Mouse (Mus musculus) MEL (cell line): ENCODE results near the gene Serp2. TPM values are rescaled to one million over a fixed set of nuclear protein-coding genes. Genes with fewer than 3 reads are reported as not detected.

Source experiments
- DNase-seq: peaks from one replicate; pipeline ENCODE4 v3.0.0; 2011; ENCODE audit warnings: low read depth, low spot score
- H3K27ac ChIP-seq: 2 replicates; pipeline ENCODE4 v1.5.1; 2012; ENCODE audit warnings: low read depth, mild to moderate bottlenecking, control low read depth, low read length, moderate library complexity; ENCODE audit not compliant: control insufficient read depth
- H3K27me3 ChIP-seq, 2 experiments: fragments of 150-350 bp in 1 of 2; sonication (generic) in 1 of 2; 2 replicates each; pipeline ENCODE4 v1.6.1; 2012; ENCODE audit warnings: low read length in 2 of 2, mild to moderate bottlenecking in 2 of 2, improper control_type of control experiment in 1 of 2, moderate library complexity in 1 of 2; ENCODE audit not compliant: insufficient read depth in 2 of 2, control insufficient read depth in 1 of 2
- H3K36me3 ChIP-seq, 2 experiments: 2 replicates each; pipeline ENCODE4 v1.6.1; 2012 to 2014; ENCODE audit warnings: low read length in 2 of 2, improper control_type of control experiment in 1 of 2, inconsistent platforms in 1 of 2, mild to moderate bottlenecking in 1 of 2; ENCODE audit not compliant: insufficient read depth in 2 of 2, control insufficient read depth in 1 of 2
- H3K4me1 ChIP-seq, 2 experiments: fragments of 150-350 bp in 1 of 2; sonication (generic) in 1 of 2; 2 replicates each; pipeline ENCODE4 v1.6.1; 2012; ENCODE audit warnings: low read length in 2 of 2, improper control_type of control experiment in 1 of 2, mild to moderate bottlenecking in 1 of 2; ENCODE audit not compliant: insufficient read depth in 2 of 2, control insufficient read depth in 1 of 2
- H3K4me3 ChIP-seq, 2 experiments: fragments of 150-350 bp in 1 of 2; sonication (generic) in 1 of 2; 2 replicates each; pipeline ENCODE4 v1.5.1; 2012; ENCODE audit warnings: low read depth in 2 of 2, low read length in 2 of 2, mild to moderate bottlenecking in 2 of 2, moderate library complexity in 2 of 2, control low read depth in 1 of 2, improper control_type of control experiment in 1 of 2; ENCODE audit not compliant: control insufficient read depth in 1 of 2, insufficient read depth in 1 of 2
- H3K79me2 ChIP-seq: 2 replicates; pipeline ENCODE4 v1.6.1; 2012; ENCODE audit warnings: mild to moderate bottlenecking, low read length, moderate library complexity; ENCODE audit not compliant: control insufficient read depth, poor library complexity, insufficient read depth
- H3K9ac ChIP-seq: 2 replicates; pipeline ENCODE4 v1.6.1; 2012; ENCODE audit warnings: low read depth, mild to moderate bottlenecking, control low read depth, low read length, moderate library complexity; ENCODE audit not compliant: control insufficient read depth, poor library complexity, severe bottlenecking
- H3K9me3 ChIP-seq: fragments of 150-350 bp; sonication (generic); replicated peaks from 2 replicates; pipeline ENCODE4 v1.6.1; 2012; ENCODE audit warnings: mild to moderate bottlenecking, low read length, improper control_type of control experiment, moderate library complexity; ENCODE audit not compliant: insufficient read depth
- CTCF ChIP-seq, 3 experiments: IDR thresholded peaks in 2 of 3; conservative IDR thresholded peaks in 1 of 3; 2 replicates each; pipeline ENCODE4 v1.5.1; 2011 to 2012; ENCODE audit warnings: low read length in 3 of 3, low read depth in 2 of 3, mild to moderate bottlenecking in 2 of 3, improper control_type of control experiment in 1 of 3, inconsistent platforms in 1 of 3, mixed read lengths in 1 of 3, moderate library complexity in 1 of 3; ENCODE audit not compliant: control insufficient read depth in 1 of 3, insufficient read depth in 1 of 3, poor library complexity in 1 of 3, severe bottlenecking in 1 of 3
- ETS1 ChIP-seq: IDR thresholded peaks from 2 replicates; pipeline ENCODE4 v1.6.1; 2012; ENCODE audit warnings: low read depth, mild to moderate bottlenecking, inconsistent platforms, low read length, improper control_type of control experiment, moderate library complexity
- GABPA ChIP-seq: IDR thresholded peaks from 2 replicates; pipeline ENCODE4 v1.6.1; 2012; ENCODE audit warnings: low read depth, mild to moderate bottlenecking, inconsistent platforms, low read length, improper control_type of control experiment, moderate library complexity
- GATA1 ChIP-seq: IDR thresholded peaks from 2 replicates; pipeline ENCODE4 v1.6.1; 2011; ENCODE audit warnings: low read depth, low read length, improper control_type of control experiment
- JUND ChIP-seq: IDR thresholded peaks from 2 replicates; pipeline ENCODE4 v1.6.1; 2011; ENCODE audit warnings: low read depth, mild to moderate bottlenecking, improper control_type of control experiment, low read length
- KAT2A ChIP-seq: conservative IDR thresholded peaks from 2 replicates; pipeline ENCODE4 v1.6.1; 2012; ENCODE audit warnings: low read depth, low read length, improper control_type of control experiment, inconsistent platforms
- MYC ChIP-seq: IDR thresholded peaks from 2 replicates; pipeline ENCODE4 v1.6.1; 2011; ENCODE audit warnings: low read depth, mild to moderate bottlenecking, low read length, improper control_type of control experiment, moderate library complexity
- NELFE ChIP-seq: IDR thresholded peaks from 2 replicates; pipeline ENCODE4 v1.6.1; 2011; ENCODE audit warnings: low read depth, low read length, improper control_type of control experiment
- POLR2A ChIP-seq, 2 experiments: IDR thresholded peaks; 2 replicates each; pipeline ENCODE4 v1.6.1; 2011 to 2012; ENCODE audit warnings: low read length in 2 of 2, mild to moderate bottlenecking in 2 of 2, control low read depth in 1 of 2, improper control_type of control experiment in 1 of 2, low read depth in 1 of 2, moderate library complexity in 1 of 2; ENCODE audit not compliant: control insufficient read depth in 1 of 2, insufficient read depth in 1 of 2, poor library complexity in 1 of 2
- POLR2AphosphoS2 ChIP-seq: IDR thresholded peaks from 2 replicates; pipeline ENCODE4 v1.6.1; 2011; ENCODE audit warnings: low read length, improper control_type of control experiment
- RAD21 ChIP-seq: IDR thresholded peaks from 2 replicates; pipeline ENCODE4 v1.6.1; 2011; ENCODE audit warnings: mild to moderate bottlenecking, low read depth, low read length, improper control_type of control experiment
- SIN3A ChIP-seq: IDR thresholded peaks from 2 replicates; pipeline ENCODE4 v1.6.1; 2012; ENCODE audit warnings: low read length, improper control_type of control experiment, inconsistent platforms
- SMC3 ChIP-seq: IDR thresholded peaks from 2 replicates; pipeline ENCODE4 v1.6.1; 2011; ENCODE audit warnings: low read depth, low read length, improper control_type of control experiment
- UBTF ChIP-seq: IDR thresholded peaks from 2 replicates; pipeline ENCODE4 v1.6.1; 2012; ENCODE audit warnings: low read depth, mild to moderate bottlenecking, inconsistent platforms, low read length, improper control_type of control experiment, moderate library complexity, borderline replicate concordance; ENCODE audit not compliant: insufficient read depth
- ZC3H11A ChIP-seq: IDR thresholded peaks from 2 replicates; pipeline ENCODE4 v1.6.1; 2012; ENCODE audit warnings: low read depth, mild to moderate bottlenecking, inconsistent platforms, low read length, improper control_type of control experiment
- ZKSCAN1 ChIP-seq: IDR thresholded peaks from 2 replicates; pipeline ENCODE4 v1.6.1; 2012; ENCODE audit warnings: low read depth, mild to moderate bottlenecking, inconsistent platforms, low read length, improper control_type of control experiment, moderate library complexity
- ZMIZ1 ChIP-seq: IDR thresholded peaks from 2 replicates; pipeline ENCODE4 v1.6.1; 2012; ENCODE audit warnings: low read depth, mild to moderate bottlenecking, inconsistent platforms, low read length, improper control_type of control experiment, moderate library complexity
- ZNF384 ChIP-seq: IDR thresholded peaks from 2 replicates; pipeline ENCODE4 v1.6.1; 2012; ENCODE audit warnings: low read depth, mild to moderate bottlenecking, inconsistent platforms, low read length, improper control_type of control experiment
- polyA plus RNA-seq, 2 experiments: library from polyadenylated mRNA; stranded (reverse) in 1 of 2; unstranded in 1 of 2; fragments of >175 nt in 1 of 2; fragments of >200 nt in 1 of 2; gene quantifications; 2 replicates each; pipeline versions ENCODE4 v1.2.1 to v1.2.4; 2012; ENCODE audit warnings: low replicate concordance in 2 of 2, low read depth in 1 of 2; ENCODE audit not compliant: insufficient read length in 2 of 2, insufficient read depth in 1 of 2, missing spikeins in 1 of 2
- total RNA-seq: library from RNA; depleted of rRNA; stranded (reverse); fragments of 300-350 nt; gene quantifications from 2 replicates; pipeline ENCODE4 v1.2.3, GENCODE M21; 2012

Gene Serp2
- total and polyA plus RNA-seq, 3 experiments, result 0.42 to 0.56 TPM; not detected in 1

- peak; percentile 93 for TF ChIP-seq GATA1
- peak; percentile 83 for TF ChIP-seq SIN3A
- TF ChIP-seq POLR2A (IDR thresholded peaks at IDR 0.05; ENCODE audit: control insufficient read depth in 1 of 2, insufficient read depth in 1 of 2, low read depth in 1 of 2, low read length in 2 of 2, poor library complexity in 1 of 2), result peak in 1 of 2 experiments; percentile 36; a peak in 1 of 4 replicates
- no peak for TF ChIP-seq SMC3
Observed at GRCm38 (mm10) chr14:76569271-76569961, 12.7 kb upstream of the Serp2 start (continued).

GRCm38 (mm10) chr14:76568548-76568947, 11.9 kb upstream of the Serp2 start:
- Histone ChIP-seq H3K9me3 (no peaks in the 10 kb centered on the region), H3K79me2 (no peaks in the 10 kb centered on the region), H3K27me3 (no peaks in the 10 kb centered on the region), H3K4me3 (no peak overlapping the region), H3K27ac (no peak overlapping the region), H3K9ac (no peak overlapping the region), H3K4me1 (peaks cover 18 to 21% of the 10 kb centered on the region in 2 experiments), H3K36me3 (peaks cover 0 to 15% of the 10 kb centered on the region in 2 experiments; a peak in 2 of 4 replicates)
- TF ChIP-seq MYC (no peak), SMC3 (no peak), UBTF (no peak), ZKSCAN1 (no peak), ZC3H11A (no peak), NELFE (no peak), JUND (no peak), POLR2AphosphoS2 (no peak), ZNF384 (no peak), SIN3A (no peak), CTCF (IDR thresholded peaks at IDR 0.05 in 2 of 3, conservative IDR thresholded peaks at IDR 0.05 in 1 of 3; ENCODE audit: control insufficient read depth in 1 of 3, insufficient read depth in 1 of 3, low read depth in 2 of 3, low read length in 3 of 3, poor library complexity in 1 of 3, severe bottlenecking in 1 of 3) (no peak), GABPA (no peak), ETS1 (no peak), ZMIZ1 (no peak)
- peak; percentile 22 for DNase-seq

GRCm38 (mm10) chr14:76567280-76567679, 10.6 kb upstream of the Serp2 start:
- Histone ChIP-seq H3K79me2 (no peaks in the 10 kb centered on the region), H3K27ac (no peak overlapping the region), H3K9ac (no peak overlapping the region), H3K36me3 (peaks cover 0 to 15% of the 10 kb centered on the region in 2 experiments; a peak in 2 of 4 replicates), H3K4me3 (no peak overlapping the region), H3K9me3 (no peaks in the 10 kb centered on the region), H3K27me3 (no peaks in the 10 kb centered on the region), H3K4me1 (peaks cover 18 to 21% of the 10 kb centered on the region in 2 experiments)
- TF ChIP-seq RAD21, result no peak
- TF ChIP-seq KAT2A, result no peak
- no peak for TF ChIP-seq MYC
- DNase-seq, result no peak
